9 mouse cellular contexts compared by ENCODE assay signal in the genomic region with DNA sequence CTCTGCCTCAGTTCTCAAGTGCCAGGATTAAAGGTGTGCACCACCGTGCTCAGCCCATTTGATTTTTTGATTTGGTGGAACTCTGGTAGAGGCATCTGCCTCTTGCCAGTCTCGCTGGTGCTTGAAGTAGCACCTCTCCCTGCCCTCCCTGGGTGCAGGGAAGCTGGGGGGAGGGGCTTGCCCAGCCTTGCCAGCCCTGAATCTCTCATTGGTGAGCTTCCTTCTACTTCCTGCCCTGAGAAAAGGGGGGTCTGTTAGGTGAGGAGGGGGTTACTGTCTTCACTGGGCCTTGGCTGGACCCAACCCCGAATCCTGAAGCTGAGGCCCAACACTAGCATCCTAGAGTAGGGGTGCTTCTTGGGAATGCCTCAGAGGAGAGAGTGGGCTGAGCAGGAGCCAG. TPM values are rescaled to one million over a fixed set of nuclear protein-coding genes. Genes with fewer than 3 reads are reported as not detected.
A peak's percentile ranks its signal among the peaks of the same experiment; 100 is the strongest.
DNase-seq lines count a peak whose midpoint lies in the region; ATAC-seq and TF ChIP-seq lines count a peak whose summit lies in the region.
"Had no signal": no experiment of that assay in that cellular context is flagged by ENCODE, and none has a peak within 500 bp of the region (broad histone marks: within the 10 kb centered on the region; RNA-seq: fewer than 3 reads in every experiment).

No protein-coding gene starts in this region.

- WGBS in kidney, adult 2 months: 13% methylated on average over 3 of the region's 3 CpGs
- 16% methylated on average over 3 of the region's 3 CpGs for WGBS in limb, embryonic 10.5 days

- no peak for ATAC-seq in CD4-positive, CD25-positive, alpha-beta regulatory T cell, adult 4 months

- peak overlapping the region; percentile 89 for H3K27ac ChIP-seq in kidney, adult 2 months (ENCODE audit: insufficient read depth, low read depth, low read length)
- H3K27ac ChIP-seq in limb, embryonic 10.5 days: peak overlapping the region; percentile 4; the same call in 1 of the 2 replicates
- H3K27ac ChIP-seq: limb, embryonic 12.5 days had no signal

- H3K36me3 ChIP-seq in kidney, adult 2 months (ENCODE audit: control insufficient read depth, insufficient read depth, low read length): peaks cover 3% of the 10 kb centered on the region; the same call in 1 of the 2 replicates
- H3K36me3 ChIP-seq in limb, embryonic 10.5 days: peaks cover 88% of the 10 kb centered on the region

- H3K9me3 ChIP-seq in limb, embryonic 10.5 days (replicated peaks): no peaks in the 10 kb centered on the region
- H3K9me3 ChIP-seq: limb, embryonic 12.5 days had no signal

- TF ChIP-seq POLR2A in kidney, adult 2 months (IDR thresholded peaks at IDR 0.05; ENCODE audit: low read depth, low read length): no peak

- no peak for DNase-seq in kidney, adult 2 months
- DNase-seq in kidney, adult 9 months: no peak
- peak; percentile 62 for DNase-seq in thymus, postnatal 14 days
- no peak for DNase-seq in thymus, postnatal 0 days (ENCODE audit: low spot score)
- DNase-seq in limb, embryonic 10.5 days (ENCODE audit: low spot score): no peak
- peak; percentile 68 for DNase-seq in thymus, postnatal 4 days
- no peak for DNase-seq in natural killer cell, adult 2 months (ENCODE audit: low spot score in 2 of 2)

- no peak for TF ChIP-seq CTCF in kidney, adult 2 months (conservative IDR thresholded peaks at IDR 0.05; ENCODE audit: insufficient read depth, insufficient read length, low read depth, low read length)

- H3K4me1 ChIP-seq in kidney, adult 2 months (ENCODE audit: control insufficient read depth, insufficient read depth, low read length): peaks cover 69% of the 10 kb centered on the region
- H3K4me1 ChIP-seq in limb, embryonic 10.5 days: peaks cover 56% of the 10 kb centered on the region

- H3K27me3 ChIP-seq in kidney, adult 2 months (replicated peaks; ENCODE audit: control insufficient read depth, insufficient read depth, low read length): no peaks in the 10 kb centered on the region
- no peaks in the 10 kb centered on the region for H3K27me3 ChIP-seq in limb, embryonic 10.5 days (ENCODE audit: low read depth, poor library complexity, severe bottlenecking)
- H3K27me3 ChIP-seq: limb, embryonic 12.5 days had no signal

- H3K4me3 ChIP-seq in kidney, adult 2 months (ENCODE audit: insufficient read depth, low read depth, low read length): no peak overlapping the region
- H3K4me3 ChIP-seq in limb, embryonic 10.5 days: no peak overlapping the region
- H3K4me3 ChIP-seq: limb, embryonic 12.5 days had no signal

RNA-seq across cellular contexts. Expression of a gene that starts 7.2 kb away (rescaled TPM):
- 41.3 and 43.6 TPM in 2 replicates for polyA plus RNA-seq in kidney, adult 2 months (2012; rRNA removed)
- 20.4 and 23.6 TPM in 2 replicates for polyA plus RNA-seq in thymus, postnatal 0 days (2015; fragmentation: Nextera tagmentation; extraction: Ambion mirVana)
- 13.0 and 15.2 TPM in 2 replicates for polyA plus RNA-seq in limb, embryonic 10.5 days (2016; fragmentation: Nextera tagmentation; extraction: Ambion mirVana)
- 10 to 100 TPM; 16.3 to 21.5 TPM for polyA plus RNA-seq in CD4-positive, CD25-positive, alpha-beta regulatory T cell, adult 4 months (2017; shearing (Covaris generic))

Comparison
In these comparisons a context has a peak if more than half of its experiments do, and no peak if none do; other contexts are left out.
1. DNase-seq: peak in thymus, postnatal 14 days (single experiment) and thymus, postnatal 4 days (single experiment); none in kidney, adult 2 months (single experiment), kidney, adult 9 months (single experiment), thymus, postnatal 0 days (single experiment), limb, embryonic 10.5 days (single experiment) and natural killer cell, adult 2 months (0 of 2).